Mouse (Mus musculus) forebrain, embryonic 15.5 days (tissue): Measurements from ENCODE around the gene Ddx39. TPM values are rescaled to one million over a fixed set of nuclear protein-coding genes. Genes with fewer than 3 reads are reported as not detected.
A peak's percentile ranks its signal among the peaks of the same experiment; 100 is the strongest.

Experiments
- ATAC-seq: fragments of 200-750 bp; cut with Nextera tagmentation; replicated peaks from 2 replicates; pipeline ENCODE4 v1.8.0; 2017; ENCODE audit warnings: mild to moderate bottlenecking, moderate TSS enrichment, moderate library complexity
- H3K27ac ChIP-seq: fragments of 300-500 bp; sonication (generic); replicated peaks from 2 replicates; pipeline ENCODE4 v1.5.1; 2015; ENCODE audit warnings: mild to moderate bottlenecking, inconsistent platforms
- H3K27me3 ChIP-seq: fragments of 300-500 bp; sonication (generic); 2 replicates; pipeline ENCODE4 v1.6.1; 2015; ENCODE audit warnings: inconsistent platforms
- H3K36me3 ChIP-seq: fragments of 300-500 bp; sonication (generic); 2 replicates; pipeline ENCODE4 v1.6.1; 2015; ENCODE audit warnings: mild to moderate bottlenecking, inconsistent platforms
- H3K4me1 ChIP-seq: fragments of 300-500 bp; sonication (generic); 2 replicates; pipeline ENCODE4 v1.6.1; 2015; ENCODE audit warnings: inconsistent platforms
- H3K4me2 ChIP-seq: fragments of 300-500 bp; sonication (generic); replicated peaks from 2 replicates; pipeline ENCODE4 v1.6.1; 2015; ENCODE audit warnings: mild to moderate bottlenecking, inconsistent platforms
- H3K4me3 ChIP-seq: fragments of 300-500 bp; sonication (generic); 2 replicates; pipeline ENCODE4 v1.5.1; 2015; ENCODE audit warnings: mild to moderate bottlenecking, inconsistent platforms
- H3K9ac ChIP-seq: fragments of 300-500 bp; sonication (generic); replicated peaks from 2 replicates; pipeline ENCODE4 v1.6.1; 2015; ENCODE audit warnings: mild to moderate bottlenecking, inconsistent platforms
- H3K9me3 ChIP-seq: fragments of 300-500 bp; sonication (generic); 2 replicates; pipeline ENCODE4 v1.6.1; 2016; ENCODE audit warnings: inconsistent platforms
- WGBS: fragments of 180-500 bp; shearing (Covaris S2); methylation state at CpG from one replicate; pipeline ENCODE4 v1.1.7; 2015; ENCODE audit warnings: mixed read lengths; 5-methylcytosine and 5-hydroxymethylcytosine counted together
- polyA plus RNA-seq: library from polyadenylated mRNA; unstranded; fragments of >200 nt; fragmentation: Nextera tagmentation; extraction: Ambion mirVana; gene quantifications from 2 replicates; pipeline ENCODE4 v1.2.1, GENCODE M21; 2015

Ddx39 gene
- polyA plus RNA-seq, 1 experiment from 2014 or later = 121 TPM

DNA sequence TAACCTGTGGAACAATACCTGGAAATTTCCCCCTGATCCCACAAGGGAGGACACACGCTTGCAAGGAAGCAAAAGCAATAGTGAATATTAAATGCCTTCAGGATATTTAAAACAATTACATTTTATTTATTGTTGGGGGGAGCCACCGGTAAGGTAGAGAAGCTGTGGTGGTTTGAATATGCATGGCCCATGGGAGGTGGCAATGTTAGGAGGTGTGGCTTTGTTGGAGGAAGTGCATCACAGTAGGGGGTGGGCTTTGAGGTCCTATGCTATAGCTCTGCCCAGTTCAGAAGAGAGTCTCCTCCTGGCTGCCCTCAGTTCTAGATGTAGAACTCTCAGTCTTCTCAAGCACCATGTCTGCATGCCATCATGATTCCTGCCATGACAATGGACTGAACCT, 49.7 kb downstream of the Ddx39 start:
- Histone ChIP-seq H3K9ac (no peak overlapping the region), H3K9me3 (0 out of 2 replicates have a peak, but pooled peaks cover 3% of the 10 kb centered on the region), H3K27me3 (no peaks in the 10 kb centered on the region), H3K27ac (no peak overlapping the region), H3K4me2 (no peak overlapping the region), H3K4me3 (no peak overlapping the region), H3K36me3 (no peaks in the 10 kb centered on the region), H3K4me1 (no peaks in the 10 kb centered on the region)
- WGBS = 85% methylated on average over 2 of the region's 2 CpGs
- ATAC-seq = no peak

DNA sequence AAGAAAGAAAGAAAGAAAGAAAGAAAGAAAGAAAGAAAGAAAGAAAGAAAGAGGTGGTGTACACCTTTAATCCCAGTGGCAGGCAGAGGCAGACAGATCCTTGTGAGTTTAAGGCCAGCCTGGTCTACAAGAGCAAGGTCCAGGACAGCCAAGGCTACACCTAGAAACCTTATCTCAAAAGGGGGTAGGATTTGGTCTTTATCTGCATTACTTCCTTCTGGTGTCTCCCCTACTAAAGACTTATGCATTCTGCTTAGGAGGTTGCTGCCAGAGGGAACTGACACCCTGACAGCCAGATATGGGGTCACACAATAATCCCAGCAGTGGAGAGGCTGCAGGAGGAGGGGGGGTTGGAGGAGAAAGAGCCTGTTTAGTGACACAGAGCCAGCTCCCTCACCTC, 50.7 kb downstream of the Ddx39 start:
- H3K4me1 ChIP-seq = no peaks in the 10 kb centered on the region
- H3K4me2 ChIP-seq = no peak overlapping the region
- no peaks in the 10 kb centered on the region for H3K36me3 ChIP-seq
- H3K9me3 ChIP-seq = 0 out of 2 replicates have a peak, but pooled peaks cover 3% of the 10 kb centered on the region
- H3K4me3 ChIP-seq = no peak overlapping the region
- no peak overlapping the region for H3K27ac ChIP-seq
- H3K9ac ChIP-seq = no peak overlapping the region
- H3K27me3 ChIP-seq = no peaks in the 10 kb centered on the region
- no peak for ATAC-seq

- no peaks in the 10 kb centered on the region for H3K36me3 ChIP-seq
- no peak overlapping the region for H3K4me3 ChIP-seq
- WGBS = 91% methylated on average over 4 of the region's 4 CpGs
- no peak overlapping the region for H3K9ac ChIP-seq
- H3K27me3 ChIP-seq = no peaks in the 10 kb centered on the region
- H3K9me3 ChIP-seq = 0 out of 2 replicates have a peak, but pooled peaks cover 3% of the 10 kb centered on the region
- H3K4me2 ChIP-seq = no peak overlapping the region
- peaks cover 1% of the 10 kb centered on the region for H3K4me1 ChIP-seq
- no peak for ATAC-seq
- no peak overlapping the region for H3K27ac ChIP-seq
These were observed 52.5 kb downstream of the Ddx39 start for GRCm38 (mm10) chr8:83767442-83767841.

GRCm38 (mm10) chr8:83768526-83768925, 53.5 kb downstream of the Ddx39 start:
- H3K4me1 ChIP-seq = peaks cover 10% of the 10 kb centered on the region
- no peaks in the 10 kb centered on the region for H3K27me3 ChIP-seq
- H3K27ac ChIP-seq = no peak overlapping the region
- H3K4me2 ChIP-seq = no peak overlapping the region
- H3K9me3 ChIP-seq = 0 out of 2 replicates have a peak, but pooled peaks cover 3% of the 10 kb centered on the region
- 71% methylated on average over 5 of the region's 5 CpGs for WGBS
- H3K9ac ChIP-seq = no peak overlapping the region
- ATAC-seq = no peak
- H3K4me3 ChIP-seq = no peak overlapping the region
- H3K36me3 ChIP-seq = no peaks in the 10 kb centered on the region

GRCm38 (mm10) chr8:83769720-83770119, 54.7 kb downstream of the Ddx39 start:
- Histone ChIP-seq H3K27ac (no peak overlapping the region), H3K27me3 (no peaks in the 10 kb centered on the region), H3K4me2 (no peak overlapping the region), H3K4me1 (peaks cover 10% of the 10 kb centered on the region), H3K36me3 (no peaks in the 10 kb centered on the region), H3K4me3 (no peak overlapping the region), H3K9me3 (0 out of 2 replicates have a peak, but pooled peaks cover 3% of the 10 kb centered on the region), H3K9ac (no peak overlapping the region)
- no peak for ATAC-seq
- WGBS = 81% methylated on average over 7 of the region's 7 CpGs

DNA sequence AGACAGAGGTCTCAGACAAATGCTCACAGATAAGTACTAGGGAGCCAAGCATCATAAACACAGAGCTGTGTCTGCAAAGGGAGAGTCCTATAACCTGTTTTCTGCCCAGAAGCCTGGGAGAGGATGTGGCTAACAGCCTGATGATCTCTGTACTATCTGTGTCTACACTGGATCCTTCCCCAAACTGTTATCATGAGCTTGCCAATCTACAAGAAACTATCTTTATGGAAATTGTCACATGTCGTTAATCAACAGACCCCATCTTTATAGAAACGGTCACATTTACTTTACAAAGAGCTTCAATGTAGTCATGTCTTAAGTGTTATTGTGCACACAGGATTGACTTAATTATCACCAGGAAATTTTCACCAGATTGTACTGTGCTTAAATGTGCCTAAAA, 55.7 kb downstream of the Ddx39 start:
- Histone ChIP-seq H3K4me2 (no peak overlapping the region), H3K27me3 (no peaks in the 10 kb centered on the region), H3K9me3 (0 out of 2 replicates have a peak, but pooled peaks cover 3% of the 10 kb centered on the region), H3K4me1 (peaks cover 10% of the 10 kb centered on the region), H3K4me3 (no peak overlapping the region), H3K27ac (no peak overlapping the region), H3K9ac (no peak overlapping the region), H3K36me3 (no peaks in the 10 kb centered on the region)
- WGBS = 83% methylated on average over 2 of the region's 2 CpGs
- no peak for ATAC-seq

- no peaks in the 10 kb centered on the region for H3K36me3 ChIP-seq
- no peak overlapping the region for H3K27ac ChIP-seq
- H3K27me3 ChIP-seq = no peaks in the 10 kb centered on the region
- H3K4me3 ChIP-seq = no peak overlapping the region
- H3K9ac ChIP-seq = no peak overlapping the region
- 0 out of 2 replicates have a peak, but pooled peaks cover 3% of the 10 kb centered on the region for H3K9me3 ChIP-seq
- H3K4me2 ChIP-seq = no peak overlapping the region
- 84% methylated on average over 4 of the region's 4 CpGs for whole genome bisulfite sequencing
- no peak for ATAC-seq
- H3K4me1 ChIP-seq = peaks cover 10% of the 10 kb centered on the region
These were observed 56.8 kb downstream of the Ddx39 start for GRCm38 (mm10) chr8:83771791-83772190.

GRCm38 (mm10) chr8:83772701-83773451, 57.9 kb downstream of the Ddx39 start:
- H3K4me3 ChIP-seq = peak overlapping the region; percentile 38
- WGBS = 6% methylated on average over 25 of the region's 25 CpGs
- no peaks in the 10 kb centered on the region for H3K27me3 ChIP-seq
- peak overlapping the region; percentile 28 for H3K9ac ChIP-seq
- H3K9me3 ChIP-seq = no peaks in the 10 kb centered on the region
- peaks cover 10% of the 10 kb centered on the region for H3K4me1 ChIP-seq
- peak; percentile 71 for ATAC-seq
- no peaks in the 10 kb centered on the region for H3K36me3 ChIP-seq
- no peak overlapping the region for H3K27ac ChIP-seq
- peak overlapping the region; percentile 64 for H3K4me2 ChIP-seq

DNA sequence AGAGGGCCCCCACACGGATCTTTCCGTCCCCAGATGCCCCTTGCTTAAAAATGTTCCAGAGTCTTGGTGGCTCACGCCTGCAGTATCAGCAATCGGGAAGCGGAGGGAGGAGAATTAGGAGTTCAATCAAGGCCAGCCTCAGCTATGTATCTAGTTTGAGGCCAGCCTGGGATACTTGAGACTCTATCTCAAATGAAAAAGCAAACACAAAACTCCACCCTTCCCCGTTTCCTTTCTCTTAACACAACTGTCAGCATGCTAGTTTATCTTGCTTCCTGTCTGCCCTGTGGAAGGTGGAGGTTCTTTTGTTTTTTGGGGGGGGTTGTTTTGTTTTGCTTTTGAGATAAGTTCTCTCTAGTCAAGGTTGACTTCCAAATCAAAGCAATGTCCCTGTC, 58.5 kb downstream of the Ddx39 start:
- Histone ChIP-seq H3K36me3 (no peaks in the 10 kb centered on the region), H3K4me2 (peak overlapping the region; percentile 64), H3K27ac (no peak overlapping the region), H3K9me3 (no peaks in the 10 kb centered on the region), H3K9ac (no peak overlapping the region), H3K4me1 (peaks cover 10% of the 10 kb centered on the region), H3K27me3 (no peaks in the 10 kb centered on the region), H3K4me3 (peak overlapping the region; percentile 38)
- ATAC-seq = no peak
- WGBS = 57% methylated on average over 6 of the region's 6 CpGs

DNA sequence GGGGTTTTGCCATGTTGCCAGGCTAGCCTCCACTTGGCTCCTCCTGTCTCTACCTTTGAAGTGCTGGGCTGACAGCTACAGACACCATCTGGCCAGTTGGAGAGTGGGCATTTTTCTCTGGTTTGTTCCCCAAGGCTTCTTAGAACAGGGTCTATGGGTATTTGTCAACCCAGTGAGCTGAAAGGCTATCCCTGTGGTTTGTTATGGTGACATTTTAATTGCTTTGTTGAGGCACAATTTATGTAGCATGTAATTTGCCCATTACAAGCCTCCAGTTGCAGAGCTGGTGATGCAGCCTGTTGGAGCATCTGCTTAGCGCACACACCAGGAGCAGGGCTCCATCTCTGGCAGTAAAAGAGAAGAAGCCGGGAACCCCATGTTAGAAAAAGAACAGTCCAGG, 59.2 kb downstream of the Ddx39 start:
- Histone ChIP-seq H3K27me3 (no peaks in the 10 kb centered on the region), H3K9me3 (no peaks in the 10 kb centered on the region), H3K27ac (no peak overlapping the region), H3K9ac (no peak overlapping the region), H3K4me1 (peaks cover 10% of the 10 kb centered on the region), H3K36me3 (no peaks in the 10 kb centered on the region), H3K4me3 (no peak overlapping the region), H3K4me2 (no peak overlapping the region)
- 91% methylated on average over 2 of the region's 2 CpGs for WGBS
- ATAC-seq = no peak
